Mouse (Mus musculus): Measurements from ENCODE around the gene Tinag. TPM values are rescaled to one million over a fixed set of nuclear protein-coding genes. Genes with fewer than 3 reads are reported as not detected.
"Not testable (repeated sequence)": the region's sequence is repeated elsewhere in the genome, so short reads cannot be mapped to it uniquely, and the experiment has no call there.

Tinag gene
- polyA plus RNA-seq (2014; fragmentation: Nextera tagmentation; extraction: Ambion mirVana) = 0.32 TPM in 1 of 2 replicates, not detected in the other

GRCm38 (mm10) chr9:77045585-77045984 is at the start of gene Tinag:
Tinag (minus strand) TSS chr9:77045794.
- Histone ChIP-seq H3K9me3 (ENCODE audit: control insufficient read depth, low read length) (no peaks in the 10 kb centered on the region), H3K4me2 (ENCODE audit: low read depth, low read length, severe bottlenecking) (no peak within 1 kb of the TSS), H3K27ac (ENCODE audit: low read depth, low read length) (no peak within 1 kb of the TSS), H3K4me1 (replicated peaks; ENCODE audit: control insufficient read depth, insufficient read depth, low read length) (no peaks in the 10 kb centered on the region), H3K4me3 (ENCODE audit: low read depth, low read length) (no peak within 1 kb of the TSS), H3K27me3 (ENCODE audit: control insufficient read depth, insufficient read depth, low read length) (no peaks in the 10 kb centered on the region), H3K9ac (ENCODE audit: low read length) (no peak within 1 kb of the TSS), H3K36me3 (ENCODE audit: control insufficient read depth, insufficient read depth, low read length) (no peaks in the 10 kb centered on the region)
- no peak for DNase-seq (ENCODE audit: low spot score)
- 66% methylated on average over 2 of the region's 2 CpGs for WGBS
- no peak for ATAC-seq (replicated peaks; ENCODE audit: low FRiP score)

GRCm38 (mm10) chr9:77083221-77083620 is 37.6 kb upstream of the Tinag start:
- H3K4me2 ChIP-seq (ENCODE audit: low read depth, low read length, severe bottlenecking); H3K27me3 ChIP-seq (ENCODE audit: control insufficient read depth, insufficient read depth, low read length); ATAC-seq (replicated peaks; ENCODE audit: low FRiP score); H3K4me3 ChIP-seq (ENCODE audit: low read depth, low read length); H3K9me3 ChIP-seq (ENCODE audit: control insufficient read depth, low read length); H3K36me3 ChIP-seq (ENCODE audit: control insufficient read depth, insufficient read depth, low read length); H3K9ac ChIP-seq (ENCODE audit: low read length); H3K4me1 ChIP-seq (replicated peaks; ENCODE audit: control insufficient read depth, insufficient read depth, low read length); DNase-seq (ENCODE audit: low spot score); H3K27ac ChIP-seq (ENCODE audit: low read depth, low read length): not testable (repeated sequence)
- 82% methylated on average over 1 of the region's 1 CpGs for WGBS

- 88% methylated on average over 2 of the region's 2 CpGs for WGBS
- no peak for ATAC-seq (replicated peaks; ENCODE audit: low FRiP score)
Observed at GRCm38 (mm10) chr9:77071676-77072075, 26.1 kb upstream of the Tinag start.

GRCm38 (mm10) chr9:77056611-77057010 is 11.0 kb upstream of the Tinag start:
- no peak overlapping the region for H3K27ac ChIP-seq (ENCODE audit: low read depth, low read length)
- ATAC-seq (replicated peaks; ENCODE audit: low FRiP score) = no peak
- H3K9me3 ChIP-seq (ENCODE audit: control insufficient read depth, low read length) = no peaks in the 10 kb centered on the region
- H3K4me2 ChIP-seq (ENCODE audit: low read depth, low read length, severe bottlenecking) = no peak overlapping the region
- H3K4me1 ChIP-seq (replicated peaks; ENCODE audit: control insufficient read depth, insufficient read depth, low read length) = no peaks in the 10 kb centered on the region
- H3K27me3 ChIP-seq (ENCODE audit: control insufficient read depth, insufficient read depth, low read length) = no peaks in the 10 kb centered on the region
- no peak overlapping the region for H3K4me3 ChIP-seq (ENCODE audit: low read depth, low read length)
- WGBS = 90% methylated on average over 4 of the region's 4 CpGs
- no peaks in the 10 kb centered on the region for H3K36me3 ChIP-seq (ENCODE audit: control insufficient read depth, insufficient read depth, low read length)
- H3K9ac ChIP-seq (ENCODE audit: low read length) = no peak overlapping the region
- no peak for DNase-seq (ENCODE audit: low spot score)

More at GRCm38 (mm10) chr9:77071676-77072075, 26.1 kb upstream of the Tinag start:
- H3K4me2 ChIP-seq (ENCODE audit: low read depth, low read length, severe bottlenecking) = no peak overlapping the region
- H3K4me3 ChIP-seq (ENCODE audit: low read depth, low read length) = no peak overlapping the region
- no peak overlapping the region for H3K9ac ChIP-seq (ENCODE audit: low read length)
- DNase-seq (ENCODE audit: low spot score) = no peak
- H3K36me3 ChIP-seq (ENCODE audit: control insufficient read depth, insufficient read depth, low read length) = no peaks in the 10 kb centered on the region
- H3K27ac ChIP-seq (ENCODE audit: low read depth, low read length) = no peak overlapping the region
- H3K9me3 ChIP-seq (ENCODE audit: control insufficient read depth, low read length) = no peaks in the 10 kb centered on the region
- H3K4me1 ChIP-seq (replicated peaks; ENCODE audit: control insufficient read depth, insufficient read depth, low read length) = no peaks in the 10 kb centered on the region
- H3K27me3 ChIP-seq (ENCODE audit: control insufficient read depth, insufficient read depth, low read length) = no peaks in the 10 kb centered on the region

- Histone ChIP-seq H3K9ac (ENCODE audit: low read length) (no peak overlapping the region), H3K4me2 (ENCODE audit: low read depth, low read length, severe bottlenecking) (no peak overlapping the region), H3K36me3 (ENCODE audit: control insufficient read depth, insufficient read depth, low read length) (no peaks in the 10 kb centered on the region), H3K27me3 (ENCODE audit: control insufficient read depth, insufficient read depth, low read length) (no peaks in the 10 kb centered on the region), H3K4me1 (replicated peaks; ENCODE audit: control insufficient read depth, insufficient read depth, low read length) (no peaks in the 10 kb centered on the region), H3K9me3 (ENCODE audit: control insufficient read depth, low read length) (no peaks in the 10 kb centered on the region), H3K27ac (ENCODE audit: low read depth, low read length) (no peak overlapping the region), H3K4me3 (ENCODE audit: low read depth, low read length) (no peak overlapping the region)
- ATAC-seq (replicated peaks; ENCODE audit: low FRiP score) (no peak), DNase-seq (ENCODE audit: low spot score) (no peak)
- WGBS = 87% methylated on average over 9 of the region's 9 CpGs
Observed at GRCm38 (mm10) chr9:77054426-77055193, 9.0 kb upstream of the Tinag start.

- no peak overlapping the region for H3K9ac ChIP-seq (ENCODE audit: low read length)
- H3K27me3 ChIP-seq (ENCODE audit: control insufficient read depth, insufficient read depth, low read length) = no peaks in the 10 kb centered on the region
- 87% methylated on average over 2 of the region's 2 CpGs for WGBS
- H3K36me3 ChIP-seq (ENCODE audit: control insufficient read depth, insufficient read depth, low read length) = no peaks in the 10 kb centered on the region
- ATAC-seq (replicated peaks; ENCODE audit: low FRiP score) = no peak
- H3K4me2 ChIP-seq (ENCODE audit: low read depth, low read length, severe bottlenecking) = no peak overlapping the region
- no peak for DNase-seq (ENCODE audit: low spot score)
- H3K4me1 ChIP-seq (replicated peaks; ENCODE audit: control insufficient read depth, insufficient read depth, low read length) = no peaks in the 10 kb centered on the region
- no peak overlapping the region for H3K4me3 ChIP-seq (ENCODE audit: low read depth, low read length)
- H3K27ac ChIP-seq (ENCODE audit: low read depth, low read length) = no peak overlapping the region
- H3K9me3 ChIP-seq (ENCODE audit: control insufficient read depth, low read length) = no peaks in the 10 kb centered on the region
Observed at GRCm38 (mm10) chr9:77051406-77051805, 5.8 kb upstream of the Tinag start.

GRCm38 (mm10) chr9:77049669-77050068 is 4.1 kb upstream of the Tinag start:
- WGBS = 78% methylated on average over 2 of the region's 2 CpGs
- DNase-seq (ENCODE audit: low spot score) = no peak
- no peaks in the 10 kb centered on the region for H3K4me1 ChIP-seq (replicated peaks; ENCODE audit: control insufficient read depth, insufficient read depth, low read length)

GRCm38 (mm10) chr9:77046067-77046715 is 597 bp upstream of the Tinag start:
- no peaks in the 10 kb centered on the region for H3K27me3 ChIP-seq (ENCODE audit: control insufficient read depth, insufficient read depth, low read length)
- H3K4me3 ChIP-seq (ENCODE audit: low read depth, low read length) = no peak overlapping the region
- 91% methylated on average over 5 of the region's 5 CpGs for WGBS
- H3K4me1 ChIP-seq (replicated peaks; ENCODE audit: control insufficient read depth, insufficient read depth, low read length) = no peaks in the 10 kb centered on the region
- no peak overlapping the region for H3K27ac ChIP-seq (ENCODE audit: low read depth, low read length)
- H3K4me2 ChIP-seq (ENCODE audit: low read depth, low read length, severe bottlenecking) = no peak overlapping the region
- ATAC-seq (replicated peaks; ENCODE audit: low FRiP score) (no peak), DNase-seq (ENCODE audit: low spot score) (no peak)
- H3K36me3 ChIP-seq (ENCODE audit: control insufficient read depth, insufficient read depth, low read length) = no peaks in the 10 kb centered on the region
- no peaks in the 10 kb centered on the region for H3K9me3 ChIP-seq (ENCODE audit: control insufficient read depth, low read length)
- H3K9ac ChIP-seq (ENCODE audit: low read length) = no peak overlapping the region

More at GRCm38 (mm10) chr9:77049669-77050068, 4.1 kb upstream of the Tinag start:
- Histone ChIP-seq H3K4me2 (ENCODE audit: low read depth, low read length, severe bottlenecking) (no peak overlapping the region), H3K27ac (ENCODE audit: low read depth, low read length) (no peak overlapping the region), H3K27me3 (ENCODE audit: control insufficient read depth, insufficient read depth, low read length) (no peaks in the 10 kb centered on the region), H3K36me3 (ENCODE audit: control insufficient read depth, insufficient read depth, low read length) (no peaks in the 10 kb centered on the region), H3K4me3 (ENCODE audit: low read depth, low read length) (no peak overlapping the region), H3K9ac (ENCODE audit: low read length) (no peak overlapping the region), H3K9me3 (ENCODE audit: control insufficient read depth, low read length) (no peaks in the 10 kb centered on the region)
- no peak for ATAC-seq (replicated peaks; ENCODE audit: low FRiP score)

Measured in forebrain, embryonic 11.5 days (tissue).